Mouse (Mus musculus) embryonic facial prominence, embryonic 11.5 days (tissue): Measurements from ENCODE around the gene Cux2. TPM values are rescaled to one million over a fixed set of nuclear protein-coding genes. Genes with fewer than 3 reads are reported as not detected.

Source experiments
- ATAC-seq: fragments of 200-750 bp; cut with Nextera tagmentation; replicated peaks from 2 replicates; pipeline ENCODE4 v1.8.0; 2017; ENCODE audit warnings: low read depth; ENCODE audit not compliant: insufficient number of reproducible peaks, low FRiP score, low TSS enrichment
- DNase-seq: peaks from one replicate; pipeline ENCODE4 v3.0.0-alpha.2; 2015; ENCODE audit warnings: low spot score
- H3K27ac ChIP-seq: fragments of 300-500 bp; sonication (generic); replicated peaks from 2 replicates; pipeline ENCODE4 v1.5.1; 2014; ENCODE audit warnings: mild to moderate bottlenecking, low read depth, low read length, control low read depth
- H3K27me3 ChIP-seq: fragments of 300-500 bp; sonication (generic); 2 replicates; pipeline ENCODE4 v1.6.1; 2014; ENCODE audit warnings: mild to moderate bottlenecking, low read length, moderate library complexity, mixed read lengths; ENCODE audit not compliant: control insufficient read depth, insufficient read depth
- H3K36me3 ChIP-seq: fragments of 300-500 bp; sonication (generic); replicated peaks from 2 replicates; pipeline ENCODE4 v1.6.1; 2014; ENCODE audit warnings: low read depth, mild to moderate bottlenecking, low read length, moderate library complexity, mixed read lengths; ENCODE audit not compliant: control insufficient read depth, insufficient read depth
- H3K4me1 ChIP-seq: fragments of 300-500 bp; sonication (generic); 2 replicates; pipeline ENCODE4 v1.6.1; 2014; ENCODE audit warnings: low read length, mixed read lengths; ENCODE audit not compliant: control insufficient read depth, insufficient read depth
- H3K4me2 ChIP-seq: fragments of 300-500 bp; sonication (generic); 2 replicates; pipeline ENCODE4 v1.6.1; 2014; ENCODE audit warnings: low read depth, mild to moderate bottlenecking, control low read depth, low read length, moderate library complexity
- H3K4me3 ChIP-seq: fragments of 300-500 bp; sonication (generic); 2 replicates; pipeline ENCODE4 v1.5.1; 2014; ENCODE audit warnings: low read depth, low read length, control low read depth
- H3K9ac ChIP-seq: fragments of 300-500 bp; sonication (generic); replicated peaks from 2 replicates; pipeline ENCODE4 v1.6.1; 2014; ENCODE audit warnings: mild to moderate bottlenecking, control low read depth, low read length
- H3K9me3 ChIP-seq: fragments of 300-500 bp; sonication (generic); replicated peaks from 2 replicates; pipeline ENCODE4 v1.6.1; 2016; ENCODE audit warnings: mild to moderate bottlenecking, low read length, inconsistent platforms, mixed read lengths; ENCODE audit not compliant: control insufficient read depth
- WGBS: fragments of 180-500 bp; shearing (Covaris S2); extraction: QIAGEN DNeasy Blood & Tissue Kit; methylation state at CpG from one replicate; pipeline ENCODE4 v1.1.7; 2014; 5-methylcytosine and 5-hydroxymethylcytosine counted together
- polyA plus RNA-seq: library from polyadenylated mRNA; unstranded; fragments of >200 nt; fragmentation: Nextera tagmentation; extraction: Ambion mirVana; gene quantifications from 2 replicates; pipeline ENCODE4 v1.2.1, GENCODE M21; 2014

Cux2 gene
- polyA plus RNA-seq, 1 experiment from 2014 or later = 4.5 TPM

- WGBS = 82% methylated on average over 16 of the region's 16 CpGs
- Histone ChIP-seq H3K9me3 (no peaks in the 10 kb centered on the region), H3K4me2 (no peak overlapping the region), H3K27me3 (no peaks in the 10 kb centered on the region), H3K9ac (no peak overlapping the region), H3K27ac (no peak overlapping the region), H3K4me1 (no peaks in the 10 kb centered on the region), H3K36me3 (no peaks in the 10 kb centered on the region), H3K4me3 (no peak overlapping the region)
- DNase-seq = no peak
- no peak for ATAC-seq
These were observed 21.3 kb upstream of the Cux2 start for GRCm38 (mm10) chr5:122070963-122071800.

- DNase-seq (no peak), ATAC-seq (no peak)
- no peak overlapping the region for H3K9ac ChIP-seq
- H3K4me3 ChIP-seq = no peak overlapping the region
- no peaks in the 10 kb centered on the region for H3K9me3 ChIP-seq
- no peaks in the 10 kb centered on the region for H3K36me3 ChIP-seq
- 81% methylated on average over 13 of the region's 13 CpGs for WGBS
- no peak overlapping the region for H3K27ac ChIP-seq
- no peaks in the 10 kb centered on the region for H3K4me1 ChIP-seq
- no peak overlapping the region for H3K4me2 ChIP-seq
- H3K27me3 ChIP-seq = no peaks in the 10 kb centered on the region
These were observed 18.7 kb upstream of the Cux2 start for GRCm38 (mm10) chr5:122068563-122068962.

GRCm38 (mm10) chr5:122063204-122063933 lies 13.5 kb upstream of the Cux2 start:
- Histone ChIP-seq H3K27ac (no peak overlapping the region), H3K27me3 (no peaks in the 10 kb centered on the region), H3K9me3 (no peaks in the 10 kb centered on the region), H3K4me3 (no peak overlapping the region), H3K9ac (no peak overlapping the region), H3K36me3 (no peaks in the 10 kb centered on the region), H3K4me1 (no peaks in the 10 kb centered on the region), H3K4me2 (no peak overlapping the region)
- DNase-seq (no peak), ATAC-seq (no peak)
- WGBS = 76% methylated on average over 25 of the region's 25 CpGs

GRCm38 (mm10) chr5:122062479-122062878 lies 12.6 kb upstream of the Cux2 start:
- no peak overlapping the region for H3K9ac ChIP-seq
- no peak overlapping the region for H3K27ac ChIP-seq
- no peaks in the 10 kb centered on the region for H3K9me3 ChIP-seq
- ATAC-seq (no peak), DNase-seq (no peak)
- no peak overlapping the region for H3K4me2 ChIP-seq
- H3K4me3 ChIP-seq = no peak overlapping the region
- no peaks in the 10 kb centered on the region for H3K4me1 ChIP-seq
- no peaks in the 10 kb centered on the region for H3K36me3 ChIP-seq
- no peaks in the 10 kb centered on the region for H3K27me3 ChIP-seq
- WGBS = 41% methylated on average over 12 of the region's 12 CpGs

GRCm38 (mm10) chr5:122060767-122061333 lies 10.9 kb upstream of the Cux2 start:
- H3K4me2 ChIP-seq = no peak overlapping the region
- no peak overlapping the region for H3K4me3 ChIP-seq
- H3K9ac ChIP-seq = no peak overlapping the region
- H3K27me3 ChIP-seq = no peaks in the 10 kb centered on the region
- H3K36me3 ChIP-seq = no peaks in the 10 kb centered on the region
- WGBS = 21% methylated on average over 12 of the region's 12 CpGs
- DNase-seq (peak; percentile 75), ATAC-seq (0 out of 2 replicates have a peak, but pooled peaks have one; percentile 19)
- no peaks in the 10 kb centered on the region for H3K9me3 ChIP-seq
- H3K4me1 ChIP-seq = no peaks in the 10 kb centered on the region
- H3K27ac ChIP-seq = no peak overlapping the region

- no peaks in the 10 kb centered on the region; the same call in 1 of the 2 replicates for H3K4me1 ChIP-seq
- WGBS = 27% methylated on average over 39 of the region's 39 CpGs
These were observed 9.4 kb upstream of the Cux2 start for GRCm38 (mm10) chr5:122059060-122060017.

GRCm38 (mm10) chr5:122057622-122058021 lies 7.7 kb upstream of the Cux2 start:
- Histone ChIP-seq H3K27me3 (no peaks in the 10 kb centered on the region; the same call in 1 of the 2 replicates), H3K9ac (no peak overlapping the region), H3K9me3 (no peaks in the 10 kb centered on the region), H3K4me3 (no peak overlapping the region), H3K4me1 (no peaks in the 10 kb centered on the region; the same call in 1 of the 2 replicates), H3K4me2 (no peak overlapping the region), H3K27ac (no peak overlapping the region), H3K36me3 (no peaks in the 10 kb centered on the region)
- WGBS = 66% methylated on average over 6 of the region's 6 CpGs
- ATAC-seq = no peak
- no peak for DNase-seq

More at GRCm38 (mm10) chr5:122059060-122060017, 9.4 kb upstream of the Cux2 start:
- Histone ChIP-seq H3K4me3 (no peak overlapping the region), H3K9ac (peak overlapping the region; percentile 23; the same call in 1 of the 2 replicates), H3K27me3 (no peaks in the 10 kb centered on the region), H3K4me2 (peak overlapping the region; percentile 38), H3K27ac (no peak overlapping the region), H3K9me3 (no peaks in the 10 kb centered on the region), H3K36me3 (no peaks in the 10 kb centered on the region)
- DNase-seq (peak; percentile 80), ATAC-seq (no peak; the same call in 1 of the 2 replicates)
